Mouse (Mus musculus) hindbrain, embryonic 15.5 days (tissue): Measurements from ENCODE around the gene Cdk5rap2. TPM values are rescaled to one million over a fixed set of nuclear protein-coding genes. Genes with fewer than 3 reads are reported as not detected.
A peak's percentile ranks its signal among the peaks of the same experiment; 100 is the strongest.

Experiments
- ATAC-seq: fragments of 200-750 bp; cut with Nextera tagmentation; 2 replicates; pipeline ENCODE4 v1.8.0; 2017; ENCODE audit warnings: low read depth, moderate number of reproducible peaks, moderate TSS enrichment; ENCODE audit not compliant: low FRiP score
- H3K27ac ChIP-seq: fragments of 300-500 bp; sonication (generic); replicated peaks from 2 replicates; pipeline ENCODE4 v1.5.1; 2015; ENCODE audit warnings: mild to moderate bottlenecking, inconsistent platforms
- H3K27me3 ChIP-seq: fragments of 300-500 bp; sonication (generic); 2 replicates; pipeline ENCODE4 v1.6.1; 2015; ENCODE audit warnings: control low read depth, inconsistent platforms
- H3K36me3 ChIP-seq: fragments of 300-500 bp; sonication (generic); 2 replicates; pipeline ENCODE4 v1.6.1; 2015; ENCODE audit warnings: control low read depth, inconsistent platforms
- H3K4me1 ChIP-seq: fragments of 300-500 bp; sonication (generic); replicated peaks from 2 replicates; pipeline ENCODE4 v1.6.1; 2015; ENCODE audit warnings: control low read depth, inconsistent platforms
- H3K4me2 ChIP-seq: fragments of 300-500 bp; sonication (generic); 2 replicates; pipeline ENCODE4 v1.6.1; 2015; ENCODE audit warnings: moderate library complexity, mild to moderate bottlenecking, inconsistent platforms
- H3K4me3 ChIP-seq: fragments of 300-500 bp; sonication (generic); 2 replicates; pipeline ENCODE4 v1.5.1; 2015; ENCODE audit warnings: mild to moderate bottlenecking, inconsistent platforms
- H3K9ac ChIP-seq: fragments of 300-500 bp; sonication (generic); 2 replicates; pipeline ENCODE4 v1.6.1; 2015; ENCODE audit warnings: inconsistent platforms
- H3K9me3 ChIP-seq: fragments of 300-500 bp; sonication (generic); 2 replicates; pipeline ENCODE4 v1.6.1; 2016; ENCODE audit warnings: control low read depth, inconsistent platforms
- WGBS: fragments of 180-500 bp; shearing (Covaris S2); methylation state at CpG from one replicate; pipeline ENCODE4 v1.1.7; 2015; 5-methylcytosine and 5-hydroxymethylcytosine counted together
- polyA plus RNA-seq: library from polyadenylated mRNA; unstranded; fragments of >200 nt; fragmentation: Nextera tagmentation; extraction: Ambion mirVana; gene quantifications from 2 replicates; pipeline ENCODE4 v1.2.1, GENCODE M21; 2015

The Cdk5rap2 gene
- polyA plus RNA-seq, 1 experiment from 2014 or later = 8.9 TPM

DNA sequence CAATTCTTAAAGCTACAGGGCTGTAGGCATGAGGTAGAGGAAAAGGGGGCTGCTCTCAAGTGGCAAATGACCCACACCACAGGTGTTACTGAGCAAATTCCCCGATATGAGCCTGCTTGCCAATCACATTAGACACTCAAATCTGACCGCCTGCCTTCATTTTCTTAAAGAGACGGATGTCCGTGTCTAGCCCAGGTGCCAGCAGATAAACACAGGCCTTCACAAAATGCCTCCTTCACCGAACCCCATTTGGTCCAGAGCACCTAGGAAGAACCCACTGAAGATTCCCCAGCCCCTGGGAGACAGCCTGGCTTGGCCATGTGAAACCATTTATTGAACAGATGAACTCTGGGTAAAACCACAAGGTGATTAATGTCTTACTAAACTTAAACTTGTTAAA, 13.5 kb downstream of the Cdk5rap2 start:
- H3K9ac ChIP-seq = no peak overlapping the region
- WGBS = 89% methylated on average over 5 of the region's 5 CpGs
- H3K27me3 ChIP-seq = no peaks in the 10 kb centered on the region
- H3K36me3 ChIP-seq = no peaks in the 10 kb centered on the region; the same call in 1 of the 2 replicates
- no peaks in the 10 kb centered on the region for H3K9me3 ChIP-seq
- no peak overlapping the region for H3K4me2 ChIP-seq
- H3K27ac ChIP-seq = no peak overlapping the region
- no peak for ATAC-seq
- no peak overlapping the region for H3K4me3 ChIP-seq
- peaks cover 21% of the 10 kb centered on the region for H3K4me1 ChIP-seq

GRCm38 (mm10) chr4:70394736-70395135, 15.5 kb downstream of the Cdk5rap2 start:
- no peak overlapping the region for H3K4me2 ChIP-seq
- no peaks in the 10 kb centered on the region for H3K9me3 ChIP-seq

DNA sequence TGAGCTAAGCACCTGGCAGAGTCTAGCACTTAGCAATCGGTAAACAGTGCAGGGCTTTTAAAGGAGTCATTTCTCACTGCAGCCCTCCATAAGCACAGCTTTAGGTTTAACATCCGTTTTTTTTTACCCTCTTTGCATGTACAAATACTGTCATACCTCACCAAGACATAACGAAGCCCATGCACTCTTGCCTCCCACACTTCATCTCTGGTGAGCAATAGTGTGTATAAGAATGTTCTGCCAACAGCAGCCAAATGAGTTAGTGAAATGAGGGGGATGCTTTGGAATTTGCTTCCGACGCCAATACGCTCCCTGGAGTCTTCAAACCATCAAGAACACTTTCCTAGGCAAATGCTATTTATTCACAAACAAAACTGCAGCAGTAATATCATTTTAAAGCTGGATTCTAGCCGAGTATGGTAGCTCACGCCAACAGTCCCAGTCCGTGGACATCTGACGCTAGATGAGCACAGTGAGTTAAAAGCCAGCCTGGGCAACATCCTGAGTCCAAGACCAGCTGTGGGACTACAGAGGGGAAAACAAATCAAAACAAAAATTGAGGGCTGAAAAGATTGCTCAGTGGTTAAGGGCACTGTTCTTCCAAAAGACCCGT, 18.4 kb downstream of the Cdk5rap2 start:
- Histone ChIP-seq H3K27ac (no peak overlapping the region), H3K27me3 (no peaks in the 10 kb centered on the region), H3K4me3 (no peak overlapping the region), H3K9me3 (no peaks in the 10 kb centered on the region), H3K9ac (no peak overlapping the region), H3K4me1 (peaks cover 7% of the 10 kb centered on the region; the same call in 1 of the 2 replicates), H3K4me2 (no peak overlapping the region), H3K36me3 (no peaks in the 10 kb centered on the region)
- no peak for ATAC-seq
- 73% methylated on average over 11 of the region's 11 CpGs for WGBS

More at GRCm38 (mm10) chr4:70394736-70395135, 15.5 kb downstream of the Cdk5rap2 start:
- H3K27ac ChIP-seq = no peak overlapping the region
- ATAC-seq = no peak
- H3K4me3 ChIP-seq = no peak overlapping the region
- no peak overlapping the region for H3K9ac ChIP-seq
- 88% methylated on average over 2 of the region's 2 CpGs for WGBS
- no peaks in the 10 kb centered on the region for H3K36me3 ChIP-seq
- no peaks in the 10 kb centered on the region for H3K27me3 ChIP-seq
- H3K4me1 ChIP-seq = peaks cover 20% of the 10 kb centered on the region

DNA sequence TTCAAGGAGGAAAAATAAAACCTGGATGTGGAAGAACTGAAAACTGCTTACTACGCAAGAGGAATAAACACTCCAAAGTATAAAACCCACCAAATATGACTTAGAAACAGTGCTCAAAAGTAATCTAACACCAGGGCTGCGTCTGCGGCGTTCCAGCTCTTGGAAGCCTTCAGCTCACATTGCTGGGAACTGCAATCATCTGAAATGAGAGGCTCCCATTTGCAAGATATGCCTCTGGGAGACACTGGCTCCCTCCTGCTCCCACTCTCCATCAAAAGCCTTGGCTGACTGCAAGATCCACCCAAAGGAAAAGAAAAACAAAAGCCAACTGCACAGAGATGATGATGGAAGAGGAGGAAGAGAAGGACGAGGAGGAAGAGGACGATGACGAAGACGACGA, 19.2 kb downstream of the Cdk5rap2 start:
- H3K27ac ChIP-seq = 0 out of 2 replicates have a peak overlapping the region, but pooled peaks have one; percentile 37
- H3K4me2 ChIP-seq = no peak overlapping the region
- no peaks in the 10 kb centered on the region for H3K36me3 ChIP-seq
- no peak for ATAC-seq
- no peaks in the 10 kb centered on the region for H3K9me3 ChIP-seq
- no peak overlapping the region for H3K4me3 ChIP-seq
- H3K4me1 ChIP-seq = peaks cover 7% of the 10 kb centered on the region; the same call in 1 of the 2 replicates
- no peak overlapping the region for H3K9ac ChIP-seq
- no peaks in the 10 kb centered on the region for H3K27me3 ChIP-seq
- WGBS = 86% methylated on average over 9 of the region's 9 CpGs

DNA sequence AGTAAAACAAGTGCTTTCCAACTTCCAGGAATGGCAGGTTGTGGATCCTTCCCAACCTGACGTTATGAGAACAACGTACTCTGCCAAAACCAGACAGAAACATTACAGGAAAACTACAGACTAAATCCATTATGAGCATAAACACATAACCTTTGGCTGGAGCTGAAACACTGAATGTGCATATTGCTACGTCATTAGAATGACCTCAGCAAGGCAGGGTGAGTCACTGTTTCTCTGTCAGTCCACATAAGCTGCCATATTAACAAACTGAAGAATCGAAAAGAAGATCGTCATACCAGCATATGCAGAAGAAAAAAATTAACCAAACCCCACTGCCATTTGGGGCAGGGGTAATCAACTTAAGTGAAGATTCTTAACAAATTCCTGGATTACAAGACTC, 24.0 kb downstream of the Cdk5rap2 start:
- H3K4me1 ChIP-seq = no peaks in the 10 kb centered on the region
- H3K27ac ChIP-seq = no peak overlapping the region
- H3K4me3 ChIP-seq = no peak overlapping the region
- H3K4me2 ChIP-seq = no peak overlapping the region
- H3K27me3 ChIP-seq = no peaks in the 10 kb centered on the region
- no peaks in the 10 kb centered on the region for H3K9me3 ChIP-seq
- H3K36me3 ChIP-seq = no peaks in the 10 kb centered on the region
- H3K9ac ChIP-seq = no peak overlapping the region
- 89% methylated on average over 5 of the region's 5 CpGs for WGBS
- ATAC-seq = no peak

DNA sequence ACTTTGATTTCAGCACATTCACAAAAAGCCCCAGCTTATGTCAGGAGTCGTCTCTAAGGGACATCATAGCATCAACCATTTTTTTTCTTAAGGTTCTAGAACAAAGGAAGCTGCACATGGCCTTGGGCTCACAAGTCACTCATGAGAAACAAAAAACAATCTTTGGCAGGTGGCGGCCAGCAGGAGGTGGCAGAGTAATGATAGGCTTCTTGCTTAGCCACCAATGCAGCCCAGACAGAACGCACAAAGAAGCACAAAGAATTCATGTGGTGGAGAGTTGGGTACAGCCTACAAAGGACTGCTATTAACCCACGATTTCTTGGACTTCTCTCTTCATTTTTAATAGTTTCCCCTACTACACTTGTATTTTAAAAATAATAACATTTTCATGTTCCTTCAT, 32.9 kb downstream of the Cdk5rap2 start:
- ATAC-seq = no peak
- Histone ChIP-seq H3K9ac (no peak overlapping the region), H3K27me3 (no peaks in the 10 kb centered on the region), H3K9me3 (no peaks in the 10 kb centered on the region), H3K36me3 (no peaks in the 10 kb centered on the region), H3K4me2 (no peak overlapping the region), H3K4me1 (no peaks in the 10 kb centered on the region), H3K4me3 (no peak overlapping the region), H3K27ac (no peak overlapping the region)
- WGBS = 61% methylated on average over 4 of the region's 4 CpGs

- Histone ChIP-seq H3K4me3 (no peak overlapping the region), H3K9me3 (no peaks in the 10 kb centered on the region), H3K27me3 (no peaks in the 10 kb centered on the region), H3K27ac (0 out of 2 replicates have a peak overlapping the region, but pooled peaks have one; percentile 1), H3K4me2 (no peak overlapping the region), H3K4me1 (0 out of 2 replicates have a peak, but pooled peaks cover 2% of the 10 kb centered on the region), H3K9ac (no peak overlapping the region), H3K36me3 (no peaks in the 10 kb centered on the region)
- peak; percentile 80 for ATAC-seq
- 59% methylated on average over 11 of the region's 11 CpGs for WGBS
Observed at GRCm38 (mm10) chr4:70365061-70365858, 45.0 kb downstream of the Cdk5rap2 start.

- 0 out of 2 replicates have a peak, but pooled peaks cover 3% of the 10 kb centered on the region for H3K36me3 ChIP-seq
- H3K9ac ChIP-seq = no peak overlapping the region
- H3K4me2 ChIP-seq = no peak overlapping the region
- H3K27me3 ChIP-seq = no peaks in the 10 kb centered on the region
- 64% methylated on average over 4 of the region's 4 CpGs for WGBS
- H3K27ac ChIP-seq = no peak overlapping the region
- H3K4me1 ChIP-seq = 0 out of 2 replicates have a peak, but pooled peaks cover 2% of the 10 kb centered on the region
- no peaks in the 10 kb centered on the region for H3K9me3 ChIP-seq
- no peak overlapping the region for H3K4me3 ChIP-seq
- ATAC-seq = no peak
Observed at GRCm38 (mm10) chr4:70361366-70361765, 48.9 kb downstream of the Cdk5rap2 start.

DNA sequence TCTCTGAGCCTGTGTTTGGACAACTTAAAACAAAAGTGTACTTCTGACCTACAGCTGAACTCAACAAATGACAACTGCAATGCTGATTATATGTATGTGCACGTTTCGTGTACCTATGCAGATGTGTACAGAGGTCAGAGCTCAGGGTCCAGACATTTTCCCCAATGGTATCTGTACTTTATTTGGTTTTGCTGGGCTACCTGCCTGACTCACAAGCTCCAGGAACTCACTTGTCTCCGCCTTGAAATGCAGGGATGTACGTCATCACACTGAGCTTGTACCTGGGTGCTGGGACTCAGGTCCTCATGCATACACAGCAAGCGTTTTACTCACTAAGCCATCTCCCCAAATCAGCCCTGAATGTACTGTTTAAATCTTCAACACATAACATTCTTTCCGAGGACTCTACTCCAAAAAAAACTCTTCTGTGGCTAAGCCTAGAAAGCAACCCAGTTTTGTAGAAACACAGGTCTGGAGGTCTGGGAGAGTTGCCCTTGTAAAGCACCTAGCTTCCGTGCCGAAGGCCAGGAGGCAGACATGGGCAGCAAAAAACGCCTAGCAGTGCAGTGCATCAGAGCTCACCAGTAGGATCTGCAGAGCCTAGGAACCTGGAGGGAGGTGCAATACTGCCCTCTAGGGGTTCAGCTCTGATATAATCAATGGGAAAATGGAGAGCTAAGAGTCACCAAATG, 54.4 kb downstream of the Cdk5rap2 start:
- Histone ChIP-seq H3K9ac (no peak overlapping the region), H3K4me2 (no peak overlapping the region), H3K4me1 (peaks cover 3% of the 10 kb centered on the region; the same call in 1 of the 2 replicates), H3K27me3 (no peaks in the 10 kb centered on the region), H3K36me3 (peaks cover 10% of the 10 kb centered on the region), H3K9me3 (no peaks in the 10 kb centered on the region), H3K4me3 (no peak overlapping the region), H3K27ac (peak overlapping the region; percentile 13; the same call in 1 of the 2 replicates)
- 64% methylated on average over 9 of the region's 9 CpGs for WGBS
- peak; percentile 86 for ATAC-seq

DNA sequence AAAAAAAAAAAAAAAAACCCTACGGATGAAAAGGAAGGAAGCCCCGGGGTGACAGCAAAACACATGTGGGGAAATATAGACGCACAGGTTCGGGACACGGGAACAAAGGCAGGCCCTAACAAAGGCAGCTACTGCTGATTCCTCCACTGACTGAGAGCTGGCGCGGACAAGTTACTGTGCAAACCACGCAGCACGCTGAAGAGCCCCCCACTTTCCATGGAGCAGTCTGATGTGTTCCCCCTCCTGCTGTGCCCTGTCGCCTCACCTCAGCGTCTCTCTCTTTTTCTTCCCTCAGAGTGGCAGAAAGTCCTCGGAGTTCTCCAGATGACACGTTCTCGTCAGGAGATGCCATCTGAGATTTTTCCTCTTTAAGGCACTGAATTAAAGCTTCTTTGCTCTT, 55.8 kb downstream of the Cdk5rap2 start:
- Histone ChIP-seq H3K4me1 (peaks cover 3% of the 10 kb centered on the region; the same call in 1 of the 2 replicates), H3K9ac (no peak overlapping the region), H3K27me3 (no peaks in the 10 kb centered on the region), H3K4me2 (no peak overlapping the region), H3K9me3 (no peaks in the 10 kb centered on the region), H3K4me3 (no peak overlapping the region), H3K36me3 (peaks cover 10% of the 10 kb centered on the region), H3K27ac (no peak overlapping the region)
- no peak for ATAC-seq
- WGBS = 67% methylated on average over 14 of the region's 14 CpGs

DNA sequence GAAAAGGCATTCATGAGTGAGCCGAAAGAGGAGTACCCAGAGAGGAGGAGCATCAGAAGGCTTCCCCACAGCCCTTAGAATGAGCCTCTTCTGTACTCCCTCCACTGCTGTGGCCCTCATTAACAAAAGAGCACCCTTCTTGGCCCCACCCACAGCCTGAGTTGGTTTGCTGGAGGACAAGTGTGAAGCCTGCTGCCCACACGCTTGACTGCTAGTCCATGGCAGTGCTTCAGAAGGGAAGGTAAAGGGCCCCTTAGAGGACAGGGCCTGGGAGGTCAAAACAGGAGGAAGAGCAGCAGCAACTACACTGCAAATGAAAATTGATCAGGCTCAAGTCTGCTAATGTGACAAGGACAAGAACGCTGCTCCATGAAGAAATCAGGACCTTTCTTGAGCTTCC, 56.6 kb downstream of the Cdk5rap2 start:
- no peak for ATAC-seq
- Histone ChIP-seq H3K9me3 (no peaks in the 10 kb centered on the region), H3K9ac (no peak overlapping the region), H3K4me1 (peaks cover 3% of the 10 kb centered on the region; the same call in 1 of the 2 replicates), H3K4me3 (no peak overlapping the region), H3K36me3 (peaks cover 16% of the 10 kb centered on the region), H3K27ac (no peak overlapping the region), H3K27me3 (no peaks in the 10 kb centered on the region), H3K4me2 (no peak overlapping the region)
- WGBS = 74% methylated on average over 3 of the region's 3 CpGs
